Mouse (Mus musculus): ENCODE results near the gene Gm21903.
"Not testable (repeated sequence)": the region's sequence is repeated elsewhere in the genome, so short reads cannot be mapped to it uniquely, and the experiment has no call there.

Gm21903 gene

DNA sequence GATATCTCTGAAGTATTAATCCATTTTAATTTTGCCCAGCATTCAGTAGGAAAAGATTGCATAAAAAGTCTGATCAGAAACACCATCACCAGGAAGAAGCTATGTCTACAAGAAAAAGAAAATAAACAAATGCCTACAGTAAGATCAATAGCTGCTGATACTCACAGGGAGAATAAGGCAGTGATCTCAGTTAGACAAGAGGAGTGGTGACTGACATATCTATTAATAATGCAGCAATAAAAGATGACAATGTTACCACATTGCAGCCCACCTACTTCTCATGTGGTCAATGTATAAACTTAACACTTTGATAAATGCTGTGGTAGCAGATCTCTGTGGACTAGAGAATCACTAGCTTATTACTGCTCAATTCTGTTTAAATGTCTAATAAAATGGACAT, at the start of gene Gm21903:
Gene Gm21903, minus strand, starts transcription at position 101 of the 400 bp plus-strand sequence.
- no peak for DNase-seq

DNA sequence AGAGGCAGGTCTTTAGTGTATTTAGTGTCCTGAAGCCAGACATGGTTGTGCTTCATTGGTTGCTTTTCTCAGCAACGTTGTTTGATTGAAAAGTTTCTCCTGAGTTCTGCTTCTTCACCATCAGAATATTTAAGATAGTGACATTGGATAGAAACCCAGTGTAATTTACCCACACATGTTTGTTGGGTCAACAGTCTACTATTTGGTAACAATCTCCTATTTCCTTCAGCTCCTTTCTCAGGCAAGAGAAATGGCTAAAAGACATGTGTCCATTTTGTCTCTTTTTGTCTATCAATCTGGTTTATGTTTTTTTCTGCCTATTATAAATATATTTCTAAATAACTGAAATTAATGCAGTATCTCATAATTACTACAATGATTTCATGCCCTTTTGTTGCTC, 33.8 kb upstream of the Gm21903 start, which contains the start of gene Esp23:
Gene Esp23, minus strand, starts transcription at position 101 of the 400 bp plus-strand sequence.
- no peak for DNase-seq

DNA sequence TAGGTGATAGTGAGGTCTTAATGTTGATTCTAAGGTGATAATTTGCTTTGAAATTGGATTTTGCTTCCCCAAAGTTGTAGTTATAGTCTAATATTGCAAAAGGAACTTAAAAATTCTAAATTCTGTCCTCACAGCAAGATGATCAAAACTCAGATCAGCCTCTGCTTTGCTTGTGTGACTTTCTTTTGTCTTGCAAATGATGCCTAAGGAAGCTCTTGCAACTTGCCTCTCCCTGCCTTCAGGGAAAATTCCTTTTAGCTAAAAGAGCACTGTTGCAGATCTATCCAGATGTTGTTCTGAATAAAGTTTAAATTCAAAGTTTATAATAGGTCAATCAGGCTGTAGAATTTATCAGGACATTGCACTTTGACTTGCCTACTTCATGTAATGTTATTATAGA, 20.5 kb upstream of the Gm21903 start:
- no peak for DNase-seq

DNA sequence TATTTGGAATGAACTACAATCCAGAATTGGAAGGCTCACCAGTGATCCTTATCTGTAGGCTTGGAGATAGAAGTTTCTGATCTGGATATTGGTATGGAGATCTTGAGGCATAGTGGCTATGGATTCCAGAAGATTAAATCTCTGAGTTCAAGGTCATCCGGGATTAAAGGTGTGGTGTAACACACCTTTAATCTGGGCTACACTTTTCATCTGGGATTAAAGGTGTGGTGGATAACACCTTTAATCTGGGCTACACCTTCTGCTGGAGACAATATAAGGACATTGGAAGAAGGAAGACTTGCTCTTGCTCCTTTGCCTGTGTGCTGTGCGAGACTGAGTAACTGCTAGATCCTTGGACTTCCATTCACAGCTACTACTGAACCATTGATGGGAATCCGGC, 6.7 kb downstream of the Gm21903 start, which contains the start of gene Esp24:
Gene Esp24, plus strand, starts transcription at position 301 of the 400 bp plus-strand sequence.
- not testable (repeated sequence) for DNase-seq

DNA sequence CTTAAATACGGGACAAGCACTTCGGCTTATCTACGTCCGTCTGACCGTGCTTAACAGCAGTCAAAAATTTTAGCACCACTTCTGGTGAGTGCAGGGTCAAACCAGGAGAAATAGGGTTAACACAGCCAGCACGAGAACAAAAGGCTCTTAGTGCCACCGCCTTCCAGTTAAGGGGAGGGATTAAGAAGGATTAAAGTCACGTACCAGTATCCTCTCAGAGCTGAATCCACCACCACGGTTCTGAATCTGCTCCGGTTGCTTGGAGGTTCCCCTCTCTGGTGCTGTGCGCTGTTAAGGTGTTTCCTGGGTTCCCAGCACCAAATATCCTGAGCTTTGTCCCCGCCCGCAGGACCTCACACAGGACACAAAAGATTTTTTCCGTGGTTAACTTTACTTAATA, 26.0 kb downstream of the Gm21903 start:
- no peak for DNase-seq

DNA sequence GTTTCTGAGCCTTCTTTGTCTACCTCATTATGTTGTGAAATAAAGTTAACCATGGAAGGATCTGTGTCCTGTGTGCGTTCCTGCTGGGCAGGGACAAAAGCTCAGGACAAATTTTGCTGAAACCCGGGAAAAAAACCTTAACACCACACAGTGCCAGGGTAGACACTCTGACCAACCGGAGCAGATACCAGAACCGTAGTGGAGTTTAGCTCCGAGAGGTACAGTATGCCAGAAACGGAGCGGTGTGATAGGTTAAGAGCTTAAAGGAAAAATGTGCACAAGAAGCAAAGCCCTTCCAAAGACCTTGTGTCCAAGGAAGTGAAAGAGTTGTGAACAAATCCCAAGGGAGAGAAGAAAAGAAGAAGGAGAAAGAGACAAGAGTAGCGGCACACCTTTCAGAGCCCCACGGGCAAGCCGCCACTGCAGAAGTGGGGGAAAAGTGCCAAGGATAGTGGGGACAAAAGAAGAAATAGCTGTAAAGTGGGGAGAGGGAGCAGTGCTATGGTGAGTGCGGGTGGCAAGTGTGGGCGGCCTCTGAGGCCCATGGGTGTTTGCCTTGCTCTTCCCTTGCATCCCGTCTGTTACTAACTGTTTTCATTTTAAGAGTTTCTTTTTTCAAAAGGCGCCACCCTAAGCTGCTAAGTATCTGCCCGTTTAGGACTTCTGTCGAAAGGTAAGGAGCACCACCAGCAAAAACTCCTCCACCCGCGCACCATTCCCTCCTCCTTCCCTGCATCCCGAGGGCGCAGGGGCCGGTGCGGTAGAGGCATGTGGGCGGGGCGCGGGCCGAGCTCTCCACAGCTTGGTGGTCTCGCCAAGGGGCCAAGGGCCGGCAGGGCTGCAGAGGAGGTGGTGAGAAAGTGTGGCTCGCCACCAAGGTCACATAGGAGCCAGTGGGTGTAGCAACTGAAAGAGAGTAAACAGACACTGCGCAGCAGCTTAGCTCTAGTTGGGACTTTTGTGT, 32.2 kb downstream of the Gm21903 start:
- DNase-seq = no peak

DNA sequence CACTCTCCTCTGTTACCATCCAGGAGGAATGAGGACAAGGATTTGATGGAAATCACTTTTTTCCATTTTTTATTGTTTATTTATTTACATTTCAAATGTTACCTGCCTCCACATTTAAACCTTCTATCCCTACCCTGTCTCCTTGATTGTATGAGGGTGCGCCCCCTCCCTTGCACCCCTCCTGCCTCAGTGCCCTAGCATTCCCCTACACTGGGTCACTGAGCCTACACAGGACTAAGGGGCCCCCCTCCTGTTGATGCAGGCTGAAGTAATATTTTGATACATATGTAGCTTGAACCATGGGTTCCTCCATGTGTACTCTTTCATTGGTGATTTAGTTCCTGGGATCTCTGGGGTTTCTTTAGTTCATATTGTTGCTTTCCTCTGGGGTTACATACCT, 33.3 kb downstream of the Gm21903 start:
- DNase-seq = no peak

All from thymus, adult 18-20 months (tissue).